Mouse (Mus musculus) hindbrain, postnatal 0 days (tissue): ENCODE measurements at regions not wholly inside any gene's neighbourhood (a gene's known extent, or its start where the extent isn't known, plus 50 kb on each side); places are given as distances from the start of the nearest gene placed in this dataset.

Experiments used
- ATAC-seq: fragments of 200-750 bp; cut with Nextera tagmentation; 2 replicates; pipeline ENCODE4 v1.8.0; 2017; ENCODE audit warnings: mild to moderate bottlenecking, moderate TSS enrichment, moderate library complexity
- DNase-seq: peaks from one replicate; pipeline ENCODE4 v3.0.0-alpha.2; 2015; ENCODE audit warnings: low spot score
- H3K27ac ChIP-seq: fragments of 300-500 bp; sonication (generic); 2 replicates; pipeline ENCODE4 v1.5.1; 2014; ENCODE audit warnings: mild to moderate bottlenecking
- H3K27me3 ChIP-seq: fragments of 300-500 bp; sonication (generic); 2 replicates; pipeline ENCODE4 v1.6.1; 2014; ENCODE audit warnings: low read length, mixed read lengths; ENCODE audit not compliant: insufficient read depth
- H3K36me3 ChIP-seq: fragments of 300-500 bp; sonication (generic); 2 replicates; pipeline ENCODE4 v1.6.1; 2014; ENCODE audit warnings: low read length, mixed read lengths; ENCODE audit not compliant: insufficient read depth
- H3K4me1 ChIP-seq: fragments of 300-500 bp; sonication (generic); 2 replicates; pipeline ENCODE4 v1.6.1; 2014; ENCODE audit warnings: antibody characterized with exemption, low read length, mixed read lengths; ENCODE audit not compliant: insufficient read depth
- H3K4me2 ChIP-seq: fragments of 300-500 bp; sonication (generic); 2 replicates; pipeline ENCODE4 v1.6.1; 2014; ENCODE audit warnings: low read depth, mild to moderate bottlenecking, low read length, moderate library complexity, mixed read lengths
- H3K4me3 ChIP-seq: fragments of 300-500 bp; sonication (generic); 2 replicates; pipeline ENCODE4 v1.5.1; 2014; ENCODE audit warnings: low read length
- H3K9ac ChIP-seq: fragments of 300-500 bp; sonication (generic); replicated peaks from 2 replicates; pipeline ENCODE4 v1.6.1; 2014; ENCODE audit warnings: mild to moderate bottlenecking, low read length, moderate library complexity, mixed read lengths
- H3K9me3 ChIP-seq: fragments of 300-500 bp; sonication (generic); 2 replicates; pipeline ENCODE4 v1.6.1; 2016; ENCODE audit warnings: low read length, mixed read lengths
- CTCF ChIP-seq: IDR thresholded peaks from 2 replicates; pipeline ENCODE4 v1.5.1; 2016; ENCODE audit warnings: antibody characterized with exemption, control low read depth, low read depth
- WGBS: fragments of 180-500 bp; shearing (Covaris S2); extraction: QIAGEN DNeasy Blood & Tissue Kit; methylation state at CpG from one replicate; pipeline ENCODE4 v1.1.7; 2014; 5-methylcytosine and 5-hydroxymethylcytosine counted together

GRCm38 (mm10) chr7:75398904-75399724 is 56.2 kb upstream of the Akap13 start:
- Histone ChIP-seq H3K9ac (no peak overlapping the region), H3K27ac (no peak overlapping the region), H3K4me1 (no peaks in the 10 kb centered on the region), H3K36me3 (no peaks in the 10 kb centered on the region), H3K27me3 (no peaks in the 10 kb centered on the region), H3K9me3 (no peaks in the 10 kb centered on the region), H3K4me2 (no peak overlapping the region), H3K4me3 (no peak overlapping the region)
- peak; percentile 72 for TF ChIP-seq CTCF
- 58% methylated on average over 7 of the region's 7 CpGs for WGBS
- peak; percentile 79 for ATAC-seq
- DNase-seq: peak; percentile 55

GRCm38 (mm10) chr7:75400471-75400870 is 54.9 kb upstream of the Akap13 start:
- H3K9ac ChIP-seq: no peak overlapping the region
- no peak overlapping the region for H3K4me2 ChIP-seq
- H3K27ac ChIP-seq: no peak overlapping the region
- no peak for TF ChIP-seq CTCF
- H3K9me3 ChIP-seq: no peaks in the 10 kb centered on the region
- no peak overlapping the region for H3K4me3 ChIP-seq
- 63% methylated on average over 2 of the region's 2 CpGs for WGBS
- no peaks in the 10 kb centered on the region for H3K4me1 ChIP-seq
- H3K36me3 ChIP-seq: no peaks in the 10 kb centered on the region
- no peaks in the 10 kb centered on the region for H3K27me3 ChIP-seq
- ATAC-seq: no peak
- no peak for DNase-seq

GRCm38 (mm10) chr7:75404955-75405354 is 50.4 kb upstream of the Akap13 start:
- Histone ChIP-seq H3K9ac (no peak overlapping the region), H3K4me2 (no peak overlapping the region), H3K36me3 (no peaks in the 10 kb centered on the region), H3K27ac (no peak overlapping the region), H3K4me3 (no peak overlapping the region), H3K4me1 (no peaks in the 10 kb centered on the region), H3K27me3 (no peaks in the 10 kb centered on the region), H3K9me3 (no peaks in the 10 kb centered on the region)
- DNase-seq (no peak), ATAC-seq (no peak)
- TF ChIP-seq CTCF: no peak
- WGBS: 85% methylated on average over 3 of the region's 3 CpGs
